Mouse (Mus musculus): ENCODE measurements around the gene Skint8. TPM values are rescaled to one million over a fixed set of nuclear protein-coding genes. Genes with fewer than 3 reads are reported as not detected.
"Not testable (repeated sequence)": the region's sequence is repeated elsewhere in the genome, so short reads cannot be mapped to it uniquely, and the experiment has no call there.

The Skint8 gene
- not detected for total RNA-seq (2021)

DNA sequence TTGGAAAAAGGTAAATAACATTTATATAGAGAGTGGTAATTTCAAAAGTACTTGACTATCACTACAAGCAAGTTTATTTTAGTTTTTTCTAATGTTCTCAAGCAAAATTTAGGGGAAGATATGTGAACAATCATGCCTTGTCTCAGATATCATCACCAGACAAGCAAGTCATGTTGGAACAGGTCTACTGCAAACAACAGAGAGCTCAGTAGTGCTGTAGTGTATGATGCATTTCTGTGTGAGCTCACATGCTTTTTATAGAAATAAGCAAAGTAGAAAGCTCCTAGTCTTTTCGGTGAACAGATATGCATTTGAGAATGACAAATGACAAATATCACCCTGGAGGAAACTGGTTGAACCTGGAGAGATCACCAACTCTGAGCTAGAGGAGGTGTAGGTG, at the start of gene Skint8:
TSS of gene Skint8 (plus strand) at position 301 of the 400 bp plus-strand sequence.
- no peak for DNase-seq

DNA sequence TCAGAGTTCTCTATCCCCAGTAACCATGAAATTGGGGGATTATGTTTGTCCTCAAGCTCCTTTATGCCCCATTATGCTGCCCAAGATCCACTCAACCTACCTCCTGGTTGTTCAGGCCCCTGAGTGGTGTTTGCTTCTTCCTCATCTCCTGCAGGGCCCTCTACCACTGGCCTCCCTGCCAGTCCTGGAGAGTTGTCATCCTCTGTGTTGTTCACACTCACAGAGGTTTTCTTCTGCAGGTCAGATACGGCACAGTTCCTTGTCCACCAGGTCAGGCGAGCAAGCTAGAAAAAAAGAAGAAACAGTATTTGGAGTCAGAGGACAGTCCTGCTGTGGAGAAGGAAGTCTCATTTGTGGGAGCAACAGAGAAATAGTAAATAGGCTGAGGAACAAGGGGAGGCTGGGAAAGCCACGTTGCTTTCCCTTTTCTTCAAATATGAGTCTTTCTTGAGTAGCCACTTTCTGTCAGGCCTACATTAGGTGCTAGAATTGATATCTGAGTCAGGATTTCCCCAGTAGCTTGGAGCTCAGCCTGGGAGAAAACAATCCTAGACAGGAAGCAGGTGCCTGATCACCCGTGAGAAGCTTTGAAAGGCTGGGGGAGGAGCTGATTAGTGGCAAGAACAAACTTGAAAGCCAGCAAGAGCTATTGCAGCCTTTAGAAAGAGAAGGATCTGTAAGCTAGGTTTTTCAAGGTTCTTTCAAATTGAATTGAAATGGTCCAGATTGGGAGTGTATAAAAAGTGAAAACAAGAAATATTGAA, 38.9 kb upstream of the Skint8 start:
- DNase-seq = no peak

DNA sequence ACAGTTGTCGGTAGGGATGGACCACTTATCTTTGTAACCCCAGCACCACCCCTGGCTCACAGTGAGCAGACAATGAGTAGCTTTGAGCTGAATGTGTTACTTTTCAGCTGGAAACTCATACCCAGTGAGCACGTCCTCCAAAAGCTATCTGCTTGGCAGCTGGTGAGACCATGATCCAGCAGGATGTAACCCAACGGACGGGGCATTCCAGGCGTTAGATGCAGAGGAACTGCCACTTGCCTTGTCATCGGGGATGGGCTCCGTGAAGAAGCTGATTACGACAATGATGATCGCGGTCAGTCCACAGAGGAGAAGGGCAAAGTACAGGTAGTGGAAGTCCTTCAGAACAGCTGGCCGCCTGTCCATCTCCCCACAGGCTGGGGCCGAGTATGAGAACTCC, 35.6 kb upstream of the Skint8 start:
- DNase-seq = no peak

DNA sequence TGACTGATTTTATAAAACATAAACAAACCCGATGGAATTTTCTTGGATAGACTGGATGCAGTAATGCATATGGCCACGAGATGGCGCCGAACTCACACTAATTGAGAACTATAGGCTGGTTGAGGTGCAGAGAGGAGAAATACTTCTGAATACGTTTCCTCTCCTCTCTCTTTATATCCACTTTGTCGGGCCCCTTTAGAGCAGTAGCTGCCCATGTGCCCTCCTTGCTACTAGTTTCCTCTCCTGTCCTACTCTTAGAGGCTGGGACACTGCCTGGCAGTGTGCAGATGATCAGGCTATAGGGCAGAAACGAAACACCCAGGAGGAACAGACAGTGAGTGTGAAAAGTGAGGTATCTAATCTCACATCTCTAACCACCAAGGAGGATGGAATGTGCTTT, 33.2 kb upstream of the Skint8 start:
- DNase-seq = peak; percentile 56 to 66

DNA sequence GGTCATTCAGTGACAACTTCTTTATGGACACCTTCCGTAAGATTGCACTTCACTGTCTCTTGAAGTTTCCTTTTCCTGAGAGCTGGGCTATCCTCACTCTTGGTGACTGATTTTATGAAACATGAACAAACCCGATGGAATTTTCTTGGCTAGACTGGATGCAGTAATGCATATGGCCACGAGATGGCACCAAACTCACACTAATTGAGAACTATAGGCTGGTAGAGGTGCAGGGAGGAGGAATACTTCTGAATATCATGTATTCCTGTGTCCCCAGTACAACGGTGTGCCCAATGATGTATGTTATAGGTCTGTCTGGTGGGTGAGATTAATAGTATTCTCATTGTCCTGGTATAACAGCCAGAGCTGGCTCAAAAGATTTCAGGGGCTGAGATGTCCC, 32.6 kb upstream of the Skint8 start:
- peak; percentile 68 to 80 for DNase-seq

DNA sequence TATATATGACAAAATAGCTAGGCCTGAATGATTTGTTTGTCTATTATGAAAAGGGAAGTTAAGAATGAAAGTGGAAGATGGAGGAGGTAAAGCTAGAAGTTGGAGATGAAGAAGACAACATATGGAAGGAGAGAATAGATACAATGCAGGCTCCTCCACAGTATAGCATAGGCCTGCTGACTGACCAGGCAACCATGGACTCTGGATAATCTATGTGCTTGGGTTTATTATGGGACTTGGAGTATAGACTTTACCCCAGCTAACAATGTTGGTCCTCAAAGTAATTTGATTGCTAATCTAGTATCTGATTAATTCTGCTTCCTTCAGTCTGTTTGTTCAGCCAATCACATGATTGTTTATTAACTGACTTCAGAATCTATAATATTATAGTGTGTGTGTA, 27.1 kb upstream of the Skint8 start:
- DNase-seq = no peak

DNA sequence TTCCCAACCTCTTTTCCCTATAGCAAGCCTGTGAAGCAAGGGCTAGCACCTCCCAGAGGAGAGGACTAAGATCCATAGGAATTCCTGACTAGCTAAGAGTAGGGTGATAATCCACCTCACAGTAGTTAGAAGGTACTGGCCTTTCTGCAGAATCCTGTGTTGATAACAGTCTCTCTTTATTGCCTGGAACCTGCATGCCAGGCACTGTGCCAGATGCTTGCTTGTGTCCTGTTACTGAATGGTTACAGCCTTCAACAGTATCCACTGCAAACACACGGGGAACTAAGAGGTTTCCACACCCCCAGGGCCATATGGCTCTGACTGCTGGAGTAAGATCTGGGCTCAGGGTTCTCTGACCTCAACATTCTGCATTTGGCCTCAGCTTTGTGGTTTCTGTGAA, 21.4 kb upstream of the Skint8 start:
- DNase-seq = no peak

DNA sequence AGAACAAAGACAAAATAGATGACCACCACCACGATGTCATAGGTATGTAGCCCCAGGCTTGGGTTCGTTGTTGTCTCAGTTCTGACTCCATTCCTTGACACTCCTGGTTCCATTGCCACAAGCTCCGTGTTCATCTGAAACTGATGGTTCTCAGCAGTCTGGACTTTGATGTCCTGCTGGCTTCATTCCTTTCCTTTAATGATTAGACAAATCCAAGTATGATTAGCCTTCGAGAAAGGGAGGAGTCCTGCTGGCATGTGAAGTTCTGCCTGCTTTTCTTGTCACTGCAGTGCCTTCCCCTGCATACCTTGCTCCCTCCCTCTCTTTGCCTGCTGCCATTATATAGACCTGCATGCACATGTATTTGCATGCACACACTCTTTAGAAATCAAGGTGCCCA, 20.6 kb upstream of the Skint8 start:
- no peak for DNase-seq

DNA sequence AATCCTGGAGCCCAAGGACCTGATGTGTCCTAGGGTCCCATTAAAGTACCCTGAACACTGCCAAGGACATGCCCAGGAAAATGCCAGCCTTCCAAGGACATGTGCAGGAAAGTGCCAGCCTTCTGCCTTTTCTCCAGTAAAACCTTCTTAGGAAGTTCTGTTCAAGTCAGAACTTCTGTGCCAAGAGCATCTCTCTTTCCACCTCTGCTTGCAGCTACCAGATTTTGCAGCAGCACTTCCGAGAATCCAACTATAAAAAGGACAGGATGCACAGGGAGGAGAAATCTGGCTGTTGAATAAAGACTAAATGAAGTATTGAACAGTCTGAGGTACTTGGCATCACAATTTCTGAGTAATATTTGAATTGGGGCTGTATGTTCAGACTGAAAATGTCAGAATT, 18.7 kb upstream of the Skint8 start:
- DNase-seq = not testable (repeated sequence)

DNA sequence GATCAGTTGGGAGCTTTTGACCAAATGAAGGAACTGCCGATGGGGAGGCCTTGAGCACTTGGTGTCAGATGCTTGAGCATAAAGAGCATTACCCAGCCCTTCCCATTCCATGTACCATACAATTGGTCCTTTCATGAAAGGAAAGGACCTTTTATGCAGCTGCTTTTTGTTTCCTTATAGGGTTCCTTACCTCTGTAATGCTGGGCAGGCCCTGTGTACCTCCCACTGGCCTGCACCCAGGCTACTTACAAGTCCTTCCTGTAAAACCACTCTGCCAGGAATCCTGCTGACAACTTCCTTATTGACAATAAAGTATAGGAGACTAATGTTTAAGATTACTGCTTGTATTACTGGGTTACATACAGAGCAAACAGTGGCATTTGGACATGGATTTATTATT, 17.7 kb upstream of the Skint8 start:
- no peak for DNase-seq

DNA sequence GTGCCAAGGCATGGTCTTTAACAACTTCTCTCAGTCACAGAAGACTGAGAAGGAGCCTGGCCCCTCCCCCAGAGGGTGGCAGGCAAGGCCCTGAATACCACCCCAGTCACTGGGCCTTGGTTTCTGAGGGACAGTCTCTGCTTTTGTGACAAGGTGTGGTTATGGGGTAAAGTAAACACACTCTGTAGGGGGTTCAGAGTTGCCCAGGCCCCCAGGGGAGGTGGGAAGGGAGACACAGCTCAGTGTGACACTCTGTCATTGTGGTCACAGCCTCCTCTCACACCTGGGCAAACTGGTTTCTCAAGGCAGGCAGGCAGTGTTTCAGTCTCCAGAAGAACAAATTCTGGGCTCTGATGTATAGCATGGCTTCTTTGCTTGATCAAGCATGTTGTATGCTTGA, 16.4 kb upstream of the Skint8 start, which contains the start of gene Slc5a9:
TSS of gene Slc5a9 (minus strand) at position 144 of the 400 bp plus-strand sequence.
- no peak for DNase-seq

DNA sequence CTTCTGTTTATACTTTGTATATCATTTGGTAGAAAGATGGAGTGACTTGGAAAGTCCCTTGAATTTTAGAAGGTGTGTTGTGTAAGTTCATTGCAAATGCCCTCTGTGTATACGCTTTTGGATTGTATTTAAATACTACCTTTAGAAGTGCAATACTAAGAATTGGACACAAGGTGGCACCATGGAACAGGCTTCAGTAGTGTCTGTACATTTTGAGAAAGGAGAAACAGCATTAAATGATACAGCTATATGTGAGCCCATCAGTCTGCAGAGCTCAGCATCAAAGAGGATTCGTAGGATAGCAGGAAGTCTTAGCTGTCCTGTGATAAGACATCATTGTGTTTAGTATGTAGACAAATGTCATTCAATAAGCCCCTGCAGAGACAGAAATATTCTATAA, 11.3 kb upstream of the Skint8 start:
- DNase-seq = no peak

DNA sequence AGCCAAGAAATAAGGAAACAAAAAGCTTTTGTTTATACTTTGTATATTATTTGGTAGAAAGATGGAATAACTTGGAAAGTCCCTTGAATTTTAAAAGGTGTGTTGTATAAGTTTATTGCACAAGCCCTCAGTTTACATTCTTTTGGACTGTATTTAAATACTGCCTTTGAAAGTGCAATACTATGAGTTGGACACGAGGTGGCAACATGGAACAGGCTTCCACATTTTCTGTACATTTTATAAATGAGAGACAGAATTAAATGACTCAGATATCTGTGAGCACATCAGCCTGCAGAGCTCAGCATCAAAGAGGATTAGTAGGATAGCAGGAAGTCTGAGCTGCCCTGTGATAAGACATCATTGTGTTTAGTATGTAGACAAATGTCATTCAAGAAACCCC, 42.1 kb downstream of the Skint8 start:
- no peak for DNase-seq

DNA sequence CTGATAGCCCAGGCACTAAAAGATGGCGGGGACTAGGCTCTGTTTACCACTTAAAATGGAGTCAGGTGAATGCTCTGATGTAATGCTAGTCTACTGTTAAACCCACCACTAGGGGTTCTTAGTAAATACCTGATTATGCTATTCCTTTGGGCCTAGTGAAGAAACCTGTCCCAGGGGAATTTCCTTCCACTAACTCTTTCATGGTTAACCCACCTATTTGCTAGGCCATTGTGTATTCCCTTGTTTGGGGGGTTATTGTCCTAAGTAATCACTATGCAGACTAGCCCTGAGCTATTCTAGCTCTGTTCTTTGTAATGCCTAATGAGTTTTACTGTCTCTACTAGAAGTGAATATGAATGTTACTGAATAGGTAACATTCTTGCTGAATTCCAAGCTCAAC, 44.0 kb downstream of the Skint8 start:
- DNase-seq = not testable (repeated sequence)

DNA sequence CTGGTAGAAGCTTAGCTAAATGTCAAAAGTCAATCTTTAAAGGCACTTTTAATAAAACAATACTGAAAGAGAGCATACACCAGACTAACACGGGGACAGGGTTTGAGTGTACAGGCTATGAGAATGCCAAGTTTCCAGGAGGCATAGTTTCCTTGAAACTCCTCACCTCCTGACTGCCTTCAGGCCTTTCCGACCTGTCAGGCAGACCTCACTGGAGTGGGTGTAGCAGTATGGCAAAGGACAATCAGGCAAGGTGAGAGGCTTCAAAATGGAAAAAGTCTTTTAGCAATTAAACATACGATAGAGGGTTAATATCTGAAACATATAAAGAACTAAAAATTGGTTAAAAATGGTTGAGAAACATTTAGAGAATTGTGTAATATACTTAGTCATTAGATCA, 44.5 kb downstream of the Skint8 start:
- no peak for DNase-seq

DNA sequence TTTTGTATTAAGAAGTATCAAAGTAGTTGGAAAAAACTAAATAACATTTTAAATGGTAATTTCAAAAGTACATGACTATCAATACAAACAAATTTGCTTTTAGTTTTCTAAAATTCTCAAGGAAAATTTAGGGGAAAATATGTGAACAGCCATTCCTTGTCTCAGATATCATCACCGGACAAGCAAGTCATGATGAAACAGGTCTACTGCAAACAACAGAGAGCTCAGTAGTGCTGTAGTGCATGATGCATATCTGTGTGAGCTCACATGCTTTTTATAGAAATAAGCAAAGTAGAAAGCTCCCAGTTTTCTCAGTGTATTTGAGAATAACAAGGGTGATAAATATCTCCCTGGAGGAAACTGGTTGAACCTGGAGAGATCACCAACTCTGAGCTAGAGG, 53.4 kb downstream of the Skint8 start, which contains the start of gene Skint7:
TSS of gene Skint7 (plus strand) at position 301 of the 400 bp plus-strand sequence.
- DNase-seq = no peak

Other genes starting within 250 kb of the Skint8 start
- 1 to 10 TPM; 2.0 to 2.9 TPM for gene Spata6, start 199.4 kb upstream of the Skint8 start, total RNA-seq (2021)
- gene Slc5a9, start 16.5 kb upstream of the Skint8 start, total RNA-seq (2021) = not detected
- gene Skint7, start 53.5 kb downstream of the Skint8 start, total RNA-seq (2021) = under 1 TPM in 1 of 2 experiments, not detected in 1; 0.20 TPM
- gene Skint1, start 86.9 kb downstream of the Skint8 start, total RNA-seq (2021) = not detected
- not detected for gene Skint4, start 152.6 kb downstream of the Skint8 start, total RNA-seq (2021)

All from layer of hippocampus, postnatal 36 days (tissue).